Mouse (Mus musculus): ENCODE data around the gene Dcbld1. TPM values are rescaled to one million over a fixed set of nuclear protein-coding genes. Genes with fewer than 3 reads are reported as not detected.
"Not testable (repeated sequence)": the region's sequence is repeated elsewhere in the genome, so short reads cannot be mapped to it uniquely, and the experiment has no call there.

Dcbld1 gene
- polyA plus RNA-seq, 1 experiment from 2014 or later, result 42.0 TPM

GRCm38 (mm10) chr10:52271385-52271784 is 38.0 kb downstream of the Dcbld1 start:
- WGBS, result 93% methylated on average over 5 of the region's 5 CpGs
- no peak for ATAC-seq (ENCODE audit: low FRiP score, low read depth)
- Histone ChIP-seq H3K27ac (no peak overlapping the region), H3K4me3 (no peak overlapping the region), H3K9me3 (no peaks in the 10 kb centered on the region), H3K4me1 (peaks cover 21% of the 10 kb centered on the region), H3K4me2 (replicated peaks) (no peak overlapping the region), H3K9ac (no peak overlapping the region), H3K27me3 (replicated peaks) (no peaks in the 10 kb centered on the region), H3K36me3 (peaks cover 3% of the 10 kb centered on the region; the same call in 1 of the 2 replicates)

- no peak overlapping the region for H3K27ac ChIP-seq
- WGBS, result 71% methylated on average over 2 of the region's 2 CpGs
- no peak for ATAC-seq (ENCODE audit: low FRiP score, low read depth)
Observed at GRCm38 (mm10) chr10:52273012-52273411, 39.6 kb downstream of the Dcbld1 start.

GRCm38 (mm10) chr10:52274001-52274909 is 40.8 kb downstream of the Dcbld1 start:
- peak; percentile 89 for ATAC-seq (ENCODE audit: low FRiP score, low read depth)
- H3K27me3 ChIP-seq (replicated peaks), result no peaks in the 10 kb centered on the region
- peak overlapping the region; percentile 38; the same call in 1 of the 2 replicates for H3K27ac ChIP-seq
- 12% methylated on average over 8 of the region's 8 CpGs for WGBS
- H3K9ac ChIP-seq, result no peak overlapping the region
- H3K4me3 ChIP-seq, result no peak overlapping the region
- peak overlapping the region; percentile 28 for H3K4me2 ChIP-seq (replicated peaks)
- no peaks in the 10 kb centered on the region for H3K9me3 ChIP-seq
- H3K36me3 ChIP-seq, result no peaks in the 10 kb centered on the region
- H3K4me1 ChIP-seq, result peaks cover 21% of the 10 kb centered on the region

More at GRCm38 (mm10) chr10:52273012-52273411, 39.6 kb downstream of the Dcbld1 start:
- no peak overlapping the region for H3K9ac ChIP-seq
- no peaks in the 10 kb centered on the region for H3K27me3 ChIP-seq (replicated peaks)
- H3K4me3 ChIP-seq, result no peak overlapping the region
- no peaks in the 10 kb centered on the region for H3K9me3 ChIP-seq
- no peaks in the 10 kb centered on the region for H3K36me3 ChIP-seq
- peaks cover 21% of the 10 kb centered on the region for H3K4me1 ChIP-seq
- no peak overlapping the region for H3K4me2 ChIP-seq (replicated peaks)

- no peak overlapping the region for H3K9ac ChIP-seq
- H3K36me3 ChIP-seq, result no peaks in the 10 kb centered on the region
- no peaks in the 10 kb centered on the region for H3K27me3 ChIP-seq (replicated peaks)
- H3K27ac ChIP-seq, result peak overlapping the region; percentile 38; the same call in 1 of the 2 replicates
- no peak overlapping the region for H3K4me3 ChIP-seq
- H3K4me2 ChIP-seq (replicated peaks), result peak overlapping the region; percentile 28
- peak; percentile 34 for ATAC-seq (ENCODE audit: low FRiP score, low read depth)
- H3K9me3 ChIP-seq, result no peaks in the 10 kb centered on the region
- H3K4me1 ChIP-seq, result peaks cover 21% of the 10 kb centered on the region
- 27% methylated on average over 15 of the region's 15 CpGs for WGBS
Observed at GRCm38 (mm10) chr10:52274910-52275604, 41.6 kb downstream of the Dcbld1 start.

GRCm38 (mm10) chr10:52276579-52276978 is 43.2 kb downstream of the Dcbld1 start:
- no peak overlapping the region for H3K9ac ChIP-seq
- no peak for ATAC-seq (ENCODE audit: low FRiP score, low read depth)
- no peak overlapping the region for H3K4me2 ChIP-seq (replicated peaks)
- H3K4me1 ChIP-seq, result peaks cover 21% of the 10 kb centered on the region
- H3K36me3 ChIP-seq, result no peaks in the 10 kb centered on the region
- no peak overlapping the region for H3K27ac ChIP-seq
- WGBS, result 80% methylated on average over 3 of the region's 3 CpGs
- no peaks in the 10 kb centered on the region for H3K9me3 ChIP-seq
- H3K4me3 ChIP-seq, result no peak overlapping the region
- H3K27me3 ChIP-seq (replicated peaks), result no peaks in the 10 kb centered on the region

GRCm38 (mm10) chr10:52277564-52277963 is 44.1 kb downstream of the Dcbld1 start:
- H3K4me2 ChIP-seq (replicated peaks); H3K27ac ChIP-seq; H3K9me3 ChIP-seq; H3K4me3 ChIP-seq; H3K36me3 ChIP-seq; H3K9ac ChIP-seq; ATAC-seq (ENCODE audit: low FRiP score, low read depth); H3K27me3 ChIP-seq (replicated peaks): not testable (repeated sequence)
- H3K4me1 ChIP-seq, result peaks cover 21% of the 10 kb centered on the region
- WGBS, result 85% methylated on average over 8 of the region's 8 CpGs

GRCm38 (mm10) chr10:52278011-52278434 is 44.6 kb downstream of the Dcbld1 start:
- H3K4me2 ChIP-seq (replicated peaks), result no peak overlapping the region

GRCm38 (mm10) chr10:52278866-52279265 is 45.4 kb downstream of the Dcbld1 start:
- WGBS, result 71% methylated on average over 3 of the region's 3 CpGs
- Histone ChIP-seq H3K27ac (no peak overlapping the region), H3K36me3 (no peaks in the 10 kb centered on the region), H3K4me3 (no peak overlapping the region), H3K27me3 (replicated peaks) (no peaks in the 10 kb centered on the region), H3K4me1 (peaks cover 16% of the 10 kb centered on the region), H3K9me3 (no peaks in the 10 kb centered on the region), H3K4me2 (replicated peaks) (no peak overlapping the region), H3K9ac (no peak overlapping the region)
- no peak for ATAC-seq (ENCODE audit: low FRiP score, low read depth)

More at GRCm38 (mm10) chr10:52278011-52278434, 44.6 kb downstream of the Dcbld1 start:
- 68% methylated on average over 9 of the region's 9 CpGs for WGBS
- no peak for ATAC-seq (ENCODE audit: low FRiP score, low read depth)
- Histone ChIP-seq H3K4me1 (peaks cover 18% of the 10 kb centered on the region), H3K27ac (no peak overlapping the region), H3K9ac (no peak overlapping the region), H3K27me3 (replicated peaks) (no peaks in the 10 kb centered on the region), H3K36me3 (no peaks in the 10 kb centered on the region), H3K9me3 (no peaks in the 10 kb centered on the region), H3K4me3 (no peak overlapping the region)

GRCm38 (mm10) chr10:52279876-52280275 is 46.5 kb downstream of the Dcbld1 start:
- 84% methylated on average over 4 of the region's 4 CpGs for WGBS

GRCm38 (mm10) chr10:52280623-52281022 is 47.2 kb downstream of the Dcbld1 start:
- 94% methylated on average over 3 of the region's 3 CpGs for WGBS
- Histone ChIP-seq H3K4me1 (no peaks in the 10 kb centered on the region; the same call in 1 of the 2 replicates), H3K4me2 (replicated peaks) (no peak overlapping the region), H3K4me3 (no peak overlapping the region), H3K27me3 (replicated peaks) (no peaks in the 10 kb centered on the region), H3K27ac (no peak overlapping the region), H3K9me3 (no peaks in the 10 kb centered on the region), H3K36me3 (peaks cover 4% of the 10 kb centered on the region; the same call in 1 of the 2 replicates), H3K9ac (no peak overlapping the region)
- no peak for ATAC-seq (ENCODE audit: low FRiP score, low read depth)

More at GRCm38 (mm10) chr10:52279876-52280275, 46.5 kb downstream of the Dcbld1 start:
- Histone ChIP-seq H3K27ac (no peak overlapping the region), H3K4me1 (peaks cover 7% of the 10 kb centered on the region), H3K4me2 (replicated peaks) (no peak overlapping the region), H3K36me3 (peaks cover 4% of the 10 kb centered on the region; the same call in 1 of the 2 replicates), H3K27me3 (replicated peaks) (no peaks in the 10 kb centered on the region), H3K9me3 (no peaks in the 10 kb centered on the region), H3K9ac (no peak overlapping the region), H3K4me3 (no peak overlapping the region)
- no peak for ATAC-seq (ENCODE audit: low FRiP score, low read depth)

- Histone ChIP-seq H3K27ac (no peak overlapping the region), H3K9me3 (no peaks in the 10 kb centered on the region), H3K4me2 (replicated peaks) (no peak overlapping the region), H3K4me1 (no peaks in the 10 kb centered on the region), H3K27me3 (replicated peaks) (no peaks in the 10 kb centered on the region), H3K9ac (no peak overlapping the region), H3K36me3 (peaks cover 4% of the 10 kb centered on the region; the same call in 1 of the 2 replicates), H3K4me3 (no peak overlapping the region)
- ATAC-seq (ENCODE audit: low FRiP score, low read depth), result no peak
Observed at GRCm38 (mm10) chr10:52281337-52281736, 47.9 kb downstream of the Dcbld1 start.

- Histone ChIP-seq H3K9me3 (no peaks in the 10 kb centered on the region), H3K4me2 (replicated peaks) (no peak overlapping the region), H3K36me3 (peaks cover 4% of the 10 kb centered on the region; the same call in 1 of the 2 replicates), H3K4me3 (no peak overlapping the region), H3K27ac (no peak overlapping the region), H3K9ac (no peak overlapping the region), H3K4me1 (no peaks in the 10 kb centered on the region), H3K27me3 (replicated peaks) (no peaks in the 10 kb centered on the region)
- ATAC-seq (ENCODE audit: low FRiP score, low read depth), result no peak
- 75% methylated on average over 8 of the region's 8 CpGs for WGBS
Observed at GRCm38 (mm10) chr10:52284578-52284977, 51.2 kb downstream of the Dcbld1 start.
